In the genomic region with DNA sequence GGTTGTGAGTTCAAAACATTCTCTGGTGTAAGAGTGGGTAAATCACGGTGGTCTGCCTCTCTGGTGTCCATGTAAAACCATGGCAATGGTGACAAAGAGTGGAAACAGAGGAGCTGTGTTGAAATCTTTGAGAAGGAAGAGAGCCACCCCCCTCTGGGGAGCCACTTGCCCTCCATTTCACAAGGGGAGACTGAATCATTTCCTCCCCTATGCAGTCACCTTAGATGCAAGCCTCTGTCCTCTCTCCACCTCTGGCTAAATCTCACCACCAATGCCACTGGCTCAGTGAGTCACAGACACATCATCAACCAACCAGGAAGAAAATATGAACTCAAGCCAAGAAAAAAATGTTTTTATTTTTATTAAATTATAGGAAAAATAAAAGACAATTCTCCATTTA, we compare ENCODE assay signal across 28 mouse cellular contexts. TPM values are rescaled to one million over a fixed set of nuclear protein-coding genes. Genes with fewer than 3 reads are reported as not detected.
DNase-seq lines count a peak whose midpoint lies in the region; ATAC-seq and TF ChIP-seq lines count a peak whose summit lies in the region.
"Had no signal": no experiment of that assay in that cellular context is flagged by ENCODE, and none has a peak within 500 bp of the region (broad histone marks: within the 10 kb centered on the region; RNA-seq: fewer than 3 reads in every experiment).

No protein-coding gene starts in this region.

- H3K9me3 ChIP-seq in neural tube, embryonic 15.5 days (replicated peaks), result no peaks in the 10 kb centered on the region
- H3K9me3 ChIP-seq: embryonic facial prominence, embryonic 13.5 days; forebrain, embryonic 10.5 days; heart, embryonic 13.5 days; kidney, embryonic 15.5 days; liver, embryonic 15.5 days; midbrain, embryonic 12.5 days; neural tube, embryonic 13.5 days had no signal

- in situ Hi-C loops in Patski (cut with MboI; ENCODE audit: low pct_unique_long_range_greater_than_20kb), result no loop called here

- intact Hi-C loops in heart, postnatal 25 days (cut with DNase I), result no loop called here

- H3K27me3 ChIP-seq in Patski, result no peaks in the 10 kb centered on the region
- H3K27me3 ChIP-seq in neural tube, embryonic 15.5 days (replicated peaks), result no peaks in the 10 kb centered on the region
- H3K27me3 ChIP-seq: embryonic facial prominence, embryonic 13.5 days; heart, embryonic 13.5 days; kidney, embryonic 15.5 days; liver, embryonic 15.5 days; midbrain, embryonic 12.5 days; neural tube, embryonic 13.5 days had no signal

- POLR2A ChIA-PET in Patski (lab: Charles Lee), result interaction anchor here (0.9 to 1.8 kb wide), 4 partner anchors 18 to 62 kb away, joined by 3 to 5 read pairs (median 4); no protein-coding TSS in a partner anchor

- ATAC-seq in Patski, result peak; percentile 96
- ATAC-seq in megakaryocyte progenitor cell, adult 5-6 weeks (replicated peaks; ENCODE audit: poor library complexity), result peak; percentile 95
- ATAC-seq in neural tube, embryonic 15.5 days (ENCODE audit: low FRiP score), result no peak
- ATAC-seq: hindbrain, embryonic 16.5 days; intestine, embryonic 16.5 days had no signal

- 88% methylated on average over 1 of the region's 1 CpGs for WGBS in neural tube, embryonic 15.5 days

- no peak overlapping the region for H3K4me3 ChIP-seq in neural tube, embryonic 15.5 days (replicated peaks)
- H3K4me3 ChIP-seq: embryonic facial prominence, embryonic 13.5 days; forebrain, embryonic 10.5 days; gastrocnemius, adult 2 months; heart, embryonic 13.5 days; kidney, embryonic 15.5 days; liver, embryonic 15.5 days; midbrain, embryonic 12.5 days; neural tube, embryonic 13.5 days had no signal

- H3K4me2 ChIP-seq in neural tube, embryonic 15.5 days, result no peak overlapping the region
- H3K4me2 ChIP-seq: embryonic facial prominence, embryonic 13.5 days; heart, embryonic 13.5 days; kidney, embryonic 15.5 days; liver, embryonic 15.5 days; midbrain, embryonic 12.5 days; neural tube, embryonic 13.5 days had no signal

- H3K36me3 ChIP-seq in neural tube, embryonic 15.5 days, result no peaks in the 10 kb centered on the region
- H3K36me3 ChIP-seq: embryonic facial prominence, embryonic 13.5 days; forebrain, embryonic 10.5 days; G1E; heart, embryonic 13.5 days; kidney, embryonic 15.5 days; liver, embryonic 15.5 days; midbrain, embryonic 12.5 days; neural tube, embryonic 13.5 days had no signal

- CTCF ChIA-PET in Patski (lab: Charles Lee), result interaction anchor here (0.9 to 3.1 kb wide), 10 partner anchors 11 to 81 kb away, joined by 3 to 12 read pairs (median 6); a partner anchor contains a TSS

- H3K4me1 ChIP-seq in neural tube, embryonic 15.5 days, result no peaks in the 10 kb centered on the region
- H3K4me1 ChIP-seq: embryonic facial prominence, embryonic 13.5 days; forebrain, embryonic 10.5 days; heart, embryonic 13.5 days; liver, embryonic 15.5 days; midbrain, embryonic 12.5 days; neural tube, embryonic 13.5 days had no signal

- no peak overlapping the region for H3K27ac ChIP-seq in neural tube, embryonic 15.5 days (replicated peaks)
- H3K27ac ChIP-seq: embryonic facial prominence, embryonic 13.5 days; forebrain, embryonic 10.5 days; gastrocnemius, adult 2 months; heart, embryonic 13.5 days; kidney, embryonic 15.5 days; liver, embryonic 15.5 days; midbrain, embryonic 12.5 days; neural tube, embryonic 13.5 days had no signal

- DNase-seq in lung, postnatal 36 days, result peak; percentile 35
- DNase-seq in lung, postnatal 14 days, result no peak
- DNase-seq in Patski (ENCODE audit: low read depth, low spot score), result peak; percentile 85
- DNase-seq in c-Kit-positive CD71-negative TER-119-negative erythroid progenitor cells, embryonic 14.5 days (ENCODE audit: low read depth), result peak; percentile 16
- no peak for DNase-seq in layer of hippocampus, adult 8-10 months (ENCODE audit: low spot score in 2 of 2)
- no peak for DNase-seq in heart, postnatal 25 days (ENCODE audit: low spot score)
- DNase-seq: cerebellum, adult 9-11 months; gastrocnemius, adult 2 months; heart, adult 11 months; heart, postnatal 36 days; lung, postnatal 10 days; thymus, postnatal 4 days had no signal

- no peak for TF ChIP-seq CTCF in Patski (IDR thresholded peaks at IDR 0.05)

- no peak overlapping the region for H3K9ac ChIP-seq in neural tube, embryonic 15.5 days (replicated peaks)
- H3K9ac ChIP-seq: embryonic facial prominence, embryonic 13.5 days; heart, embryonic 13.5 days; kidney, embryonic 15.5 days; liver, embryonic 15.5 days; midbrain, embryonic 12.5 days; neural tube, embryonic 13.5 days had no signal

RNA-seq across cellular contexts. Expression of a gene that starts 54.3 kb away (rescaled TPM):
- 39,380 TPM for polyA plus RNA-seq in Patski (2021)
- 9.5 and 10.5 TPM in 2 replicates for total RNA-seq in megakaryocyte progenitor cell, adult 5-6 weeks (2015)
- total RNA-seq in megakaryocyte progenitor cell, adult 5-6 weeks (2017), result 4.7 and 5.9 TPM in 2 replicates
- total RNA-seq in layer of hippocampus, adult 8-10 months (2022), result 10 to 100 TPM in 2 of 4 experiments, 1 to 10 TPM in 2; 8.6 to 18.2 (median 10.9) TPM
- total RNA-seq in heart, postnatal 25 days (2021), result under 1 TPM; 0.55 to 0.59 TPM
- polyA plus RNA-seq in neural tube, embryonic 15.5 days (2015; fragmentation: Nextera tagmentation; extraction: Ambion mirVana), result 20.5 and 23.8 TPM in 2 replicates
- total RNA-seq: G1E had no signal
- polyA plus RNA-seq: G1E had no signal

RNA-seq across cellular contexts. Expression of a gene that starts 55.4 kb away (rescaled TPM):
- polyA plus RNA-seq in Patski (2021), result not detected
- not detected in 2 replicates for total RNA-seq in megakaryocyte progenitor cell, adult 5-6 weeks (2015)
- total RNA-seq in megakaryocyte progenitor cell, adult 5-6 weeks (2017), result not detected in 2 replicates
- not detected for total RNA-seq in layer of hippocampus, adult 8-10 months (2022)
- total RNA-seq in heart, postnatal 25 days (2021), result not detected
- not detected in 2 replicates for polyA plus RNA-seq in neural tube, embryonic 15.5 days (2015; fragmentation: Nextera tagmentation; extraction: Ambion mirVana)
- total RNA-seq: G1E; gastrocnemius, adult 2 months; heart, postnatal 36 days; layer of hippocampus, postnatal 25 days; left cerebral cortex, postnatal 25 days had no signal
- polyA plus RNA-seq: embryonic facial prominence, embryonic 13.5 days; forebrain, embryonic 10.5 days; G1E; heart, embryonic 13.5 days; hindbrain, embryonic 16.5 days; intestine, embryonic 16.5 days; kidney, embryonic 15.5 days; large intestine, adult 2 months; limb, embryonic 14.5 days; liver, embryonic 15.5 days; midbrain, embryonic 12.5 days; neural tube, embryonic 13.5 days had no signal

Comparison
In these comparisons a context has a peak if more than half of its experiments do, and no peak if none do; other contexts are left out.
1. DNase-seq: peak in lung, postnatal 36 days (single experiment), Patski (single experiment) and c-Kit-positive CD71-negative TER-119-negative erythroid progenitor cells, embryonic 14.5 days (single experiment); none in lung, postnatal 14 days (single experiment), layer of hippocampus, adult 8-10 months (0 of 2) and heart, postnatal 25 days (single experiment).